Mouse (Mus musculus) T-helper 2 cell (primary cell): ENCODE results near the gene Olfr592.
"Not testable (repeated sequence)": the region's sequence is repeated elsewhere in the genome, so short reads cannot be mapped to it uniquely, and the experiment has no call there.

Experiments
- in situ Hi-C: fragments of 300-600 bp; cut with MboI, MseI; formaldehyde crosslinking; loops from one replicate; pipeline ENCODE4 v1.15.1; 2025; ENCODE audit warnings: high pct_unique_total_duplicates

Olfr592 gene

GRCm38 (mm10) chr7:103184503-103184902 is at the start of gene Olfr592:
TSS of gene Olfr592 (plus strand) at chr7:103184803.
- in situ Hi-C loops = not testable (repeated sequence)

GRCm38 (mm10) chr7:103140579-103140978 is 44.0 kb upstream of the Olfr592 start, which contains the start of gene Olfr588-ps1:
TSS of gene Olfr588-ps1 (plus strand) at chr7:103140879.
- in situ Hi-C loops = no loop called here

- in situ Hi-C loops = no loop called here
Measured at GRCm38 (mm10) chr7:103156256-103156655, 28.3 kb upstream of the Olfr592 start, which contains the start of gene Olfr589. TSS of gene Olfr589 (minus strand) at chr7:103156356.

GRCm38 (mm10) chr7:103169697-103170096 is 14.9 kb upstream of the Olfr592 start:
- in situ Hi-C loops = no loop called here

GRCm38 (mm10) chr7:103178240-103178639 is 6.4 kb upstream of the Olfr592 start, which contains the start of gene Olfr591:
TSS of gene Olfr591 (minus strand) at chr7:103178340.
- in situ Hi-C loops = no loop called here

- in situ Hi-C loops = no loop called here
Measured at GRCm38 (mm10) chr7:103211562-103211961, 27.0 kb downstream of the Olfr592 start, which contains the start of gene Olfr593. TSS of gene Olfr593 (plus strand) at chr7:103211862.

- in situ Hi-C loops = not testable (repeated sequence)
Measured at GRCm38 (mm10) chr7:103212050-103212449, 27.4 kb downstream of the Olfr592 start.

GRCm38 (mm10) chr7:103216696-103217095 is 32.1 kb downstream of the Olfr592 start, which contains the start of gene Olfr594:
TSS of gene Olfr594 (plus strand) at chr7:103216996.
- in situ Hi-C loops = no loop called here
